Mouse (Mus musculus): ENCODE data around the gene Serpinb1c. TPM values are rescaled to one million over a fixed set of nuclear protein-coding genes. Genes with fewer than 3 reads are reported as not detected.
"Not testable (repeated sequence)": the region's sequence is repeated elsewhere in the genome, so short reads cannot be mapped to it uniquely, and the experiment has no call there.

The Serpinb1c gene
- total RNA-seq, 2 experiments from 2014 or later = 0.42 TPM; not detected in 1

DNA sequence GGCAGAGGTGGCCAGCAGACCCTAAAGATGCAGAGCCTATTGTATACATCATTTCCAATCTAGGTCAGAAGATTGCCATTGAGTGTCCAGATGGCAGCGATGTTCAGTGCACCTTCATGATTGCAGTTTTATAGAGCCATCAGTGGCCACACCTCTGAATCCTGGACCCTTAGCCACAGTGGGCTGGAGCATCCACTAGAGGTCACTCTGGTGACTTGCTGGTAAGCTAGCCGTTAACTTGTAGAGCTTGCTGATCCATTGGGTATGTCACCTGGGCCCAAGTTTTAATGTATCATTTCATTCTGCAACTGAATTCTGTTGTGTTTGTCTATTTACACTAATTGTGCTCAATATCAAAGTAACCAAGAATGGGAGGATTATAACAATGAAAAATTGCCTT lies 32.4 kb downstream of the Serpinb1c start:
- DNase-seq = no peak

- not testable (repeated sequence) for DNase-seq
Observed at GRCm38 (mm10) chr13:32864529-32864928, 33.5 kb downstream of the Serpinb1c start.

DNA sequence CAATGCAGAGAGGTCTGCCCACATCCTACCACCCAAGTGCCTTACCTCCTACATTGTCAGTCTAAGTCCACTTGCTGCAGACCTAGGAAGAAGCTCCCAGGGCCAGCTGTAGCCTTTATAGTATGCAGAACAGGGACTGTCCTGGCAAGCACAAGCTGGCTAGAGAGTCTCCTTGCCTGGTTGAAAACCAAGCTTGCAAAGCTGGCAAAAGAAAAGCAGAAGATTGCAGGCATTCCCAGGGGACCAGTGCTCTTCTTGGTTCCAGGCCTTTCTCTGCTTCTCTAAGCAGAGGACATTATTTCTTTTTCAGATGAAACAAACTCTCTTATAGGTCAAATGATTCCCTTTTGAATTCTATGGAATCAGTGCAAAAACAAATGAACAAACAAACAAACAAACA lies 34.6 kb downstream of the Serpinb1c start:
- DNase-seq = no peak

DNA sequence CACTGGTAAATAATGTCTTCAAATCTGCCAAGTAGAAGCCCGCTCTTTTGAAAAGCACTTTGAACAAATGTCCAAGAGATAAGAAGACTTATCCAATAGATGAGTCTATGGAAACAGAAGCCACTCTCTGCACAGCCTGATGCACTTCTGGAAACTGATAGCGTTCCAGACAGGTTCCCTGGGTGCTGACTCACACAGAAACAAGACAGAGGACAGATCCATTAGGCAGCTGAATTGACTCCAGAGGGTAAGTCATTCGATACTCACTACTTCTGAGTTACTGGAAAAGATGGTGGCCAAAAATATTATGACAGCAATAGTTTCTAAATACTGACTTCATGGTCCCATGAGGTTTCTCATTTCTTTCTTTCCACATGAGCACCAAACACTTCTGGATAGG lies 37.2 kb downstream of the Serpinb1c start:
- DNase-seq = peak; percentile 19

DNA sequence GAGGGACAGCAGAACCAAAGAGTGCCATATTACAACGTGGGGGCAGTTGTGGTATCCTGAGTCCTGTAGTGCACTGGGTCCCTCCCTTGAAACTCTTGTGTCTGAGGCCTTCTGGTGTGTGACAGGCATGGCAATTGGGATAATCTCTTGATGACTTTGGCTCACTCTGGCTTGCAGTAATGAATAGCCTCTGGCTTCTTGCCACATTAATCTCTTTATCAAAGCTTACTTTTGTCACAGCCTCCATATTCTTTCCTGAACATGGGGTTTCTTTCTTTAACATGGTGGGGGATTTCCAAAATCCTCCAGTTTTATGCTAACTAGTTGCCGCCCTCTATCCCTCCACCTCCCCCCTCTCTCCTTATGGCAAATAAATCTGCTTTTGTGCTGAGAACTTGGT lies 44.9 kb downstream of the Serpinb1c start:
- DNase-seq = no peak

DNA sequence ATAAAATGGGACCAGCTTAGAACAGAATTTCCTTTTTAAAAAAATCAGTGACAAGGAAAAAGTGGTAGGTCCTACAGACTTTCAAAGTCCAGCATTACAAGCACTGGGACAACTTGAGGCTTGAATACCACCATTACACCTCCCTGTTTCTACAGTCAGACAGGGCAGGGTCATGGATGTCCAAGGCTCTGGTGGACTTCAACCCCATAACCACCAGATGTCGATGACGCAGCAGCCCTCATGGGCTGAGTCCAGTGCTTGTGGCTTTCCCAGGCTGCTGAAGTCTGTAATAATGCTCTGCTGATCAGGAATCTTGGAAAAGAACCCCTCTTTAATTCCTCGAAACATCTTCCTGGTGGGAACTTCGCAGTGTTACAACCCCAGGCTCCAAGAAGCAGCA lies 45.5 kb downstream of the Serpinb1c start:
- DNase-seq = no peak

DNA sequence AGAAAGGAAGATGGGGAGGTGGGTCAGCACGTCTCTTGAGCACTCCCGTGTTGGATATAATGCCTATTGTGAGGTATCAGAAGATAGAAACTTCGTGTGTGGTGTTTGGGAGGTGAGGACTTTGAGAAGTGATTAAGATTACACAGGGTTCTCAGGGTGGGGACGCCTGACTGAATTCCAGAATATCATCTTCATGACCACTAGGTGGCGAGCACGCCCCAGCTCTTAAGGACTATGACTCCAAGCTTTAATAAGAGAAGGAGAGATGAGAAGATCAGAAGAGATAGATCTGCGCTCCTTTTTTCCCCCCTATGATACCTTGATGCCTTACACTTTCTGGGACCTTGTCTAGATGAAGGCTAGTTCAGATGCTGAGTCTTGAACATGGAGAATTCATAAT lies 46.0 kb downstream of the Serpinb1c start:
- peak; percentile 55 for DNase-seq

GRCm38 (mm10) chr13:32850668-32851404 lies 47.2 kb downstream of the Serpinb1c start, which contains the start of gene Serpinb1a:
Serpinb1a (minus strand) TSS chr13:32851185.
- peak; percentile 77 for DNase-seq

DNA sequence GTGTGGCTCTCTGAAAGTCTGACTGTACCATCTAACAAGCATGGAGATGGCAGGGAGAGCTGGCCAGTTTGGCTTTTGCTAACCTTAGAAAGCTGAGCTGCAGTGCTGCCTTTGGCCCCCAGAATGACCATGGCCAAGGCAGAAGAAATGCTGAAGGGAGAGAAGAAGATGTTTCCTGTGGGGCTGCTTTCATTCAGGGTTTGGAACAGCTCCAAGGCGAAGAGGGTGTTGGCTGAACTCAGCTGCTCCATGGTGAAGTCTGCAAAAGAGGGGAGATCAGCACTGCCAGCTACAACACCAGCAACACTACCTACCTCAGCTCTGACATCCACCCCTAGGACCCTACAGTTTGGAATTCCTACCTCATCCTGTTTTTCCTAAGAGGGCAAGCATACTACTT lies 47.9 kb downstream of the Serpinb1c start:
- no peak for DNase-seq

- no peak for DNase-seq
Observed at GRCm38 (mm10) chr13:32849531-32850123, 48.4 kb downstream of the Serpinb1c start.

GRCm38 (mm10) chr13:32849092-32849491 lies 48.9 kb downstream of the Serpinb1c start:
- DNase-seq = no peak

DNA sequence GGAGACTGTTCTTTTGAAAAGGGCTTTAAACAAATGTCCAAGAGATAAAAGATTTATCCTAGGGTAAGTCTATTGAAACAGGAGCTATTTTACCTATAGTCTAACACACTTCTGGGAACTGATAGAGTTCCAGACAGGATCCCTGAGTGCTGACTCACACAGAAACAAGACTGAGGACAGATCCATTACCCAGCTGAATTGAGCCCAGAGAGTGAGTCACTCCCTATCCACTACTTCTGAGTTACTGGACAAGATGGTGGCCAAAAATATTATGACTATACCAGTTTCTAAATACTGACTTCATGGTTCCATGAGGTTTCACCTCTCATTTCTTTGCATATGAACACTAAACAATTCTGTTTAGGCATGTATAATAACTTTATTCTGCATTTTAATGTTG lies 51.8 kb downstream of the Serpinb1c start:
- no peak for DNase-seq

- no peak for DNase-seq
Observed at GRCm38 (mm10) chr13:32841349-32841748, 56.7 kb downstream of the Serpinb1c start.

DNA sequence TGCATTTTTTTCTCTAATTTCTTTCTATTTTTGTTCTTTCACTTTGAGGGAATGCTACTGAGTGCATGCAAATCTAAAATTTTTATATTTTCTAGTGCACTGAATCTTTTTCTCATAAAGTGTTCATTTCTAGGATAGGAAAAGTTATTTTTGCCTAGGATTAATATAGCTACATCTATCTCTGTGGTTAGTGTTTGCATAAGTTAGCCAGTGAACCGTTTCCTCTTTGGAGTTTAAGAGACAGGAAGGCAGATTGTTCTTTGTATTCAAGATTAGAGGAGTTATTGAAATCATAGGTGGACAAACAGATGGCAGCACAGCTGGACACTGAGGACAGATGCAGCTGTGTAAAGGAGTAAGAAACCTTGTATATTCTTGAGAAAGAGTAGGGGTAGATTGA lies 58.7 kb downstream of the Serpinb1c start:
- DNase-seq = no peak

GRCm38 (mm10) chr13:32834513-32834912 lies 63.5 kb downstream of the Serpinb1c start:
- no peak for DNase-seq

DNA sequence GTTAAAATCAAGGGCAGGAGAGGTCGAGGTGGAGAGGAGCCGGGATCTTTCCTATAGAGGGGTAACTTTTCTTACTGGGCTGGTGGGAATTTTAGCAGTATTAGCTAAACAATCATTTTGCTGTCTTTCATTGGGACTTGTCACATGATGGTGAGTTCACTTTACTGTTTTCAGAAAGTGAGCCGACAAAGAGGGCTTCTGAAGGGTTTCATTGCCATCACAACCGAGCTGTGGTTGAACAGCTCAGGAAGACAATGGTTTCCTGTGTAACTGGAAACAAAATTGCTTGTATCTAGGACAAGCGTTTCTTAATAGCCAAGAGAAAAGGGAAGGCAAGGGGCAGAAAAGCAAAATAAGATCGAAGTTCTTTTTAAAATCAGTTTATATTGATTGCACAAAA lies 64.8 kb downstream of the Serpinb1c start:
- no peak for DNase-seq

DNA sequence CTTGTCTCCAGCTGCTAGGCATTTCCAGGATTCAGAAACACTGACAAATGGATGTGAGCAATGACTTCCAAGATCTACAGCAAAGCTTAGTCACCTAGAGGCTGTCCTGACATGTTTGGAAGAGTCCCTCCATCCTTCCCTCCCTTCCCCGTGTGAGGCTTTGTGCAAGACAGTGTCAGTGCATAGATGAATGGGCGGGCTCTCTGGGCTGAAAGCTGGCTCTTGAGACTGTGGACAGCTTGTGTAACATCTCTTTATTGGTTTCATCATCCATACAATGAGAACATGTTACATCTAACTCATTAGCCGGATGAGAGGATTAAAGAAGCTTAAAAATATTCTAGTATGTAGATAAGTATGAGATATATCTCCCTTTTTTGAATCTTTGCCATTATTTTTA lies 65.2 kb downstream of the Serpinb1c start:
- DNase-seq = no peak

- peak; percentile 25 for DNase-seq
Observed at GRCm38 (mm10) chr13:32831505-32832273, 66.3 kb downstream of the Serpinb1c start.

Other genes with a start within 250 kb of the Serpinb1c start
- 10 to 100 TPM in 1 of 2 experiments, 1 to 10 TPM in 1; 4.5 to 17.1 TPM for gene Mylk4, start 114.3 kb downstream of the Serpinb1c start, total RNA-seq (2021)
- gene Wrnip1, start 96.2 kb downstream of the Serpinb1c start, total RNA-seq (2021) = 10 to 100 TPM; 36.3 to 39.9 TPM
- gene D930007J09Rik, start 95.4 kb downstream of the Serpinb1c start, total RNA-seq (2021) = not detected
- gene Serpinb1a, start 47.0 kb downstream of the Serpinb1c start, total RNA-seq (2021) = 10 to 100 TPM; 43.8 to 67.3 TPM
- gene Serpinb6b, start 67.0 kb upstream of the Serpinb1c start, total RNA-seq (2021) = 10 to 100 TPM; 20.1 to 32.0 TPM
- gene Serpinb9, start 105.0 kb upstream of the Serpinb1c start, total RNA-seq (2021) = 10 to 100 TPM; 12.9 to 16.3 TPM
- gene Serpinb9b, start 129.2 kb upstream of the Serpinb1c start, total RNA-seq (2021) = not detected
- gene Serpinb1b, start 180.4 kb upstream of the Serpinb1c start, total RNA-seq (2021) = under 1 TPM; 0.24 to 0.27 TPM

Data from adrenal gland, postnatal 10 days (tissue).